Mouse (Mus musculus): ENCODE measurements around the gene Birc5.

DNA sequence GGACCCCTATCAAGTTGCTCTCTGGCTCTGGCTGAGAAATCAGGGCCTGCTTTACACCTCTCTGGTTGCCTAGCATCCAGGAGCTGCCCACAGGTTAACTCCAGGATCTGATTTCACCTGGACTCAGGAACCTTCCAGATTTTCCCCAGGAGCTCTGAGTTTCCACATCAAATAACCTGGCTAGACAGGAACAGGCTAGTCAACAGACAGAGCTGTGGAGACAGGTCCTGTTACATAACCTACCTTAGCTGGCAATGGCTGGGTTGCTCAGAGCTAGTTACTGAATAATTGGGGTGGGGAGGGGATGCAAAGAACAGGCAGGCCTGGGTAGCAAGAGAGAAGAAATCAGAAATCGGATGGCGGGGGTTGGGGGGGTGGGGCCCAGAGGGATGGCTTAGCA lies 4.1 kb upstream of the Birc5 start:
- TF ChIP-seq CTCF (IDR thresholded peaks at IDR 0.05; ENCODE audit: low read depth, low read length) (no peak), TAL1 (conservative IDR thresholded peaks at IDR 0.05; ENCODE audit: low read depth, low read length) (no peak), POLR2AphosphoS5 (IDR thresholded peaks at IDR 0.05; ENCODE audit: insufficient replicate concordance, low read depth, low read length) (no peak), GATA1 (IDR thresholded peaks at IDR 0.05; ENCODE audit: borderline replicate concordance, low read length) (no peak)
